Mouse (Mus musculus) lung, postnatal 0 days (tissue): ENCODE results near the gene Gm11549. TPM values are rescaled to one million over a fixed set of nuclear protein-coding genes. Genes with fewer than 3 reads are reported as not detected.

ENCODE experiments used
- ATAC-seq: fragments of 200-750 bp; cut with Nextera tagmentation; 2 replicates; pipeline ENCODE4 v1.8.0; 2017; ENCODE audit warnings: moderate library complexity
- DNase-seq: peaks from one replicate; pipeline ENCODE4 v3.0.0-alpha.2; 2016; ENCODE audit warnings: low spot score
- H3K27ac ChIP-seq: fragments of 300-500 bp; sonication (generic); 2 replicates; pipeline ENCODE4 v1.5.1; 2014; ENCODE audit warnings: antibody characterized with exemption, mild to moderate bottlenecking, low read length, mixed read lengths
- H3K27me3 ChIP-seq: fragments of 300-500 bp; sonication (generic); replicated peaks from 2 replicates; pipeline ENCODE4 v1.6.1; 2014; ENCODE audit warnings: low read length, mixed read lengths; ENCODE audit not compliant: insufficient read depth
- H3K36me3 ChIP-seq: fragments of 300-500 bp; sonication (generic); 2 replicates; pipeline ENCODE4 v1.6.1; 2014; ENCODE audit warnings: low read length, mixed read lengths; ENCODE audit not compliant: insufficient read depth
- H3K4me1 ChIP-seq: fragments of 300-500 bp; sonication (generic); 2 replicates; pipeline ENCODE4 v1.6.1; 2014; ENCODE audit warnings: antibody characterized with exemption, low read depth, low read length, mixed read lengths; ENCODE audit not compliant: insufficient read depth
- H3K4me2 ChIP-seq: fragments of 300-500 bp; sonication (generic); replicated peaks from 2 replicates; pipeline ENCODE4 v1.6.1; 2014; ENCODE audit warnings: low read depth, mild to moderate bottlenecking, low read length, moderate library complexity, mixed read lengths
- H3K4me3 ChIP-seq: fragments of 300-500 bp; sonication (generic); 2 replicates; pipeline ENCODE4 v1.5.1; 2014; ENCODE audit warnings: low read depth, low read length
- H3K9ac ChIP-seq: fragments of 300-500 bp; sonication (generic); replicated peaks from 2 replicates; pipeline ENCODE4 v1.6.1; 2014; ENCODE audit warnings: low read depth, mild to moderate bottlenecking
- H3K9me3 ChIP-seq: fragments of 300-500 bp; sonication (generic); 2 replicates; pipeline ENCODE4 v1.6.1; 2016; ENCODE audit warnings: low read length, mixed read lengths
- CTCF ChIP-seq: IDR thresholded peaks from 2 replicates; pipeline ENCODE4 v1.5.1; 2016; ENCODE audit warnings: antibody characterized with exemption, mild to moderate bottlenecking
- EP300 ChIP-seq: IDR thresholded peaks from 2 replicates; pipeline ENCODE4 v1.6.1; 2016; ENCODE audit warnings: antibody characterized with exemption, mild to moderate bottlenecking, control low read depth
- WGBS: fragments of 180-500 bp; shearing (Covaris S2); extraction: QIAGEN DNeasy Blood & Tissue Kit; methylation state at CpG from one replicate; pipeline ENCODE4 v1.1.7; 2014; 5-methylcytosine and 5-hydroxymethylcytosine counted together
- polyA plus RNA-seq: library from polyadenylated mRNA; unstranded; fragments of >200 nt; fragmentation: Nextera tagmentation; extraction: Ambion mirVana; gene quantifications from 2 replicates; pipeline ENCODE4 v1.2.1, GENCODE M21; 2015

The Gm11549 gene
- polyA plus RNA-seq, 1 experiment from 2014 or later = not detected

DNA sequence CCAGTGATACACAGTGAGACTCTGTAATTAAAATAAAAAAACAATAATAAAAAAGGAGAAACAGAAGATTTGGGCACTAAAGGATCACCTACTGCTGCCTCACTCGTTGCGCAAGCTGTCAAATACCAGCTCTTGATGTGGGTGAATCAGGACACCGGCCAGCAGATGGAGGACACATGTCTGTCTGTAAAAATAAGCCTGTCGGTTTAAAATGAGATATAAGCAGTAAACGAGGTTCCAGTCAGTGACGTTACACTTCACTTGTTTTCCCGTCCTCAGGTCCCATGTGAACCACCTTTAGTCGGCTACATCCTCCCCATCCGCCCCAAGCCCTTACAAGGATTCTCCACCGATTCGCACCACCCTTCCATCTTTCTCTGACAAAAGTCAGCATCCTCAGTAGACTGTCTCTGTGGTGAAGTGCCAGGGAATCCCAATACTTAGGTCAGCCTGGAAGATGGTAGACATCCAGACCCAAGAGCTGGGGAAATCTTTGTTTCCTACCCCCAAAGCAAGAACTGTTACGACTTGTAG lies 30.3 kb upstream of the Gm11549 start:
- DNase-seq (peak; percentile 13), ATAC-seq (peak; percentile 25)
- no peaks in the 10 kb centered on the region for H3K9me3 ChIP-seq
- peak overlapping the region; percentile 80 for H3K4me2 ChIP-seq
- WGBS = 14% methylated on average over 12 of the region's 12 CpGs
- peak overlapping the region; percentile 86 for H3K4me3 ChIP-seq
- H3K27me3 ChIP-seq = no peaks in the 10 kb centered on the region
- H3K27ac ChIP-seq = 0 out of 2 replicates have a peak overlapping the region, but pooled peaks have one; percentile 32
- TF ChIP-seq EP300 (no peak), CTCF (no peak)
- H3K4me1 ChIP-seq = 0 out of 2 replicates have a peak, but pooled peaks cover 6% of the 10 kb centered on the region
- peaks cover 4% of the 10 kb centered on the region; the same call in 1 of the 2 replicates for H3K36me3 ChIP-seq
- H3K9ac ChIP-seq = peak overlapping the region; percentile 62

DNA sequence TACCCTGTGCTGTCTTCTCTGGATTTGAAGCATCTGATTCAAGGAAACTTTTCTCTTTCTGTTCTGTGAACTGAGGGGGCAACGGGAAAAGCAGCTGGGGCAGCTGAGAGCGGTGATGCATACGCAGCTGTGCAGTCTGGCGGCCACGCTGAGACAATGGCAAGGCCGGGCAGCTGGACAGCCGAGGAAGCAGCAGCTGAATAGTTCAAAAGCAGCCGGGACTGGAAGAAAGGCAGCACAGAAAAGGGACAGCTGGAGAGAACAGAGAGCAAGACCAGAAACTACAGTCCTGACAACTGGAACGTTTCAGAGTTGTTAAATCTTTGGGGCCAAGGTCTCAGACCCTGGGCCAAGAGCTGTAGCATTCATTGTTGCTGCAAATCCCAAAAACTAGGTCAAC lies 29.7 kb upstream of the Gm11549 start:
- H3K36me3 ChIP-seq = peaks cover 4% of the 10 kb centered on the region; the same call in 1 of the 2 replicates
- H3K4me3 ChIP-seq = no peak overlapping the region
- no peaks in the 10 kb centered on the region for H3K9me3 ChIP-seq
- no peak overlapping the region for H3K9ac ChIP-seq
- peak overlapping the region; percentile 80; the same call in 1 of the 2 replicates for H3K4me2 ChIP-seq
- H3K4me1 ChIP-seq = 0 out of 2 replicates have a peak, but pooled peaks cover 6% of the 10 kb centered on the region
- no peaks in the 10 kb centered on the region for H3K27me3 ChIP-seq
- ATAC-seq (peak; percentile 66), DNase-seq (peak; percentile 71)
- TF ChIP-seq CTCF (no peak), EP300 (no peak)
- H3K27ac ChIP-seq = no peak overlapping the region
- 35% methylated on average over 9 of the region's 9 CpGs for WGBS

DNA sequence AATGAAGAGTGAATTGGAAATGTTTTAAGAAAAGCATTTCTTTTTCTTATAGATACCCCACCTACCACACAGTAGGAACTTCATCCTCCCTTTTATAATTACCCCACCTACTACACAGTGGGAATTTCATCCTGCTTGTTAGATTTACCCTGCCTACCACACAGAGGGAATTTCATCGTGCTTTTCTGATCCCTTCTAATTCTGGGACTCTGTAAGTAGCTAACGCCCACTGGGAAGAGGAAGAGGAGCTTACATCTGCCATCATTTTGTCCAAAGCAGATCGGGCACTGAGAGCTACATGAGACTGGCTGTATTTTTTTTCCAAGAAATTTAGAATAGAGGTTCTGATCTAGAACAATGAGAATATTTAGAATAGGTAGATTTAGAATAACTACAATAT lies 23.3 kb upstream of the Gm11549 start:
- no peak overlapping the region for H3K9ac ChIP-seq
- DNase-seq = no peak
- TF ChIP-seq CTCF (no peak), EP300 (no peak)
- ATAC-seq = no peak
- 78% methylated on average over 3 of the region's 3 CpGs for WGBS
- no peak overlapping the region for H3K4me2 ChIP-seq
- no peaks in the 10 kb centered on the region for H3K9me3 ChIP-seq
- no peaks in the 10 kb centered on the region for H3K27me3 ChIP-seq
- no peaks in the 10 kb centered on the region for H3K4me1 ChIP-seq
- H3K27ac ChIP-seq = no peak overlapping the region
- H3K4me3 ChIP-seq = no peak overlapping the region
- no peaks in the 10 kb centered on the region for H3K36me3 ChIP-seq

DNA sequence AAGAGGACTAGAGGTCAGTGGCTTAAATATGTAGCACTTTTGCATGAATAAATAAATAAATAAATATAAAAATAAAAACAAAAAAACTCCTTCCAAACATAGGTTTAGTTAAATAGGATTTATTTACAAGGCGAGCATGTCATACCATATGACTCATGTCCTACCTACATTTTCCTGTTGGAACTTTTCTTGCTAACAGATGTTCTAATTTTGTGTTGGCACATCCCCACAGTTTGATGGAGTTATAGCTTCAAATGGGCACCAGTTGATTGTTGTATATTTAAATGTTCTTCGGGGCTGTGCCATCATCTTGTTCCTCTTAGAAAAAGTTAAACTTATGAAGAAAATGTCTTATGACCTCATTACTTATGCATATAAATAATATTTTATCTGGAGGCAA lies 19.8 kb upstream of the Gm11549 start:
- no peak overlapping the region for H3K27ac ChIP-seq
- DNase-seq (no peak), ATAC-seq (no peak)
- H3K9me3 ChIP-seq = no peaks in the 10 kb centered on the region
- H3K4me2 ChIP-seq = no peak overlapping the region
- no peaks in the 10 kb centered on the region for H3K36me3 ChIP-seq
- H3K4me1 ChIP-seq = no peaks in the 10 kb centered on the region
- H3K27me3 ChIP-seq = no peaks in the 10 kb centered on the region
- TF ChIP-seq CTCF (no peak), EP300 (no peak)
- H3K9ac ChIP-seq = no peak overlapping the region
- 83% methylated on average over 2 of the region's 2 CpGs for WGBS
- no peak overlapping the region for H3K4me3 ChIP-seq

DNA sequence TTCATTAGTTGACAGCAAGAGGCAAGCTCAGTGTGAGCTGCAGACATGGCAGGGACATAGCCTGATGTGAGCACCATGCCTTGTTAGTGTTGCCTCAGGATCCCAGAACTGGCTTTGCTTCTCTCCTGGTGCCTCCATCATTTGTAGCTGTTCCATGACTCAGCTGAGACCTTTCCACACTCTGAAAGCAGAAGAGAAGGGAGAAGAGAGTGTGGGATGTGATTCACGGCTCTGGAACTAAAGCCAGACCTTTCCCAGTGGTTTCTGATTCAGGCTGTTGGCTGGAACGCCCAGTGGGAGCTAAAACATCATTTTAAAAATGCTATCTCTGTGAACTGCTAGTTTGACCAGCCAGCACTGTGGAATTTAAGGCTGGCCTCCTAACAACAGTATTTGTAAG lies 19.1 kb upstream of the Gm11549 start:
- TF ChIP-seq EP300 = no peak
- TF ChIP-seq CTCF = no peak
- no peak overlapping the region for H3K27ac ChIP-seq
- no peak overlapping the region for H3K4me3 ChIP-seq
- no peaks in the 10 kb centered on the region for H3K27me3 ChIP-seq
- no peak for ATAC-seq
- no peak overlapping the region for H3K4me2 ChIP-seq
- H3K36me3 ChIP-seq = no peaks in the 10 kb centered on the region
- no peaks in the 10 kb centered on the region for H3K9me3 ChIP-seq
- no peaks in the 10 kb centered on the region for H3K4me1 ChIP-seq
- WGBS = 35% methylated on average over 2 of the region's 2 CpGs
- no peak for DNase-seq
- H3K9ac ChIP-seq = no peak overlapping the region

DNA sequence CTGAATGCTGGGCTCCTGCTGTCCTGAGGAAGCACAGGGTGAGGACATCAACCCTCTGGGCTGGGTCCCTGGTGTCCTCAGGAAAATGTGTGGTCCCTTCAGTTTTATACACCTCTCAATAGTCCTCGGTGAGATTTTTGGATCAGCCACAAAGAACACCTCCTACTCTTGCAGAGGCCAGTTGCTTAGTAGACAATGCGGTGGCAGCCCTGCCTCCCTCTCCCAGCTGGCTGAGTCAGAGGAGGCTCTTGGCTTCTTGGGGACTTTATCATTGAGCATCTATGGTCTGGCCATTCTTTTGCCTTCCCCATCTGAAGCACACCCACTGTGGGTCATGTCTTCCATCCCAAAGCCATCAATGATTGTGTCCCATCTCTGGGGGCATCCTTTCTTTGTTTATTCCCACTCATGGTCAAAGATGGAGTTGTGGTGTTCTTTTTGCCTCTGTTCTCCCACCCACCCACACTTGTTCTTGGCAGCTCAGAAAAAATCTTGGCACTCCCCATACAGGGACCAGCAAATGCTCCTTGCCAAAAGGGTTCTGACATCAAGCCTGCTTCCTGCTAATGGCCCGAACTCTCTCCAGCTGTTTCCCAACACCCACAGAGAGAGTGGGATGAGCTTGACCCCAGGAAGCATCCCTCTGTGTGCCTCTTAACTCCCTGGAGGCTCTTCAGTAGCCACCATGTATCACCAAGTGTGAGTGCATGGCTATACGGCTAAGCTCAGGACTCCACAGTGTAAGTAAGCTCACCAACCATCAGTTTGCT lies 16.3 kb upstream of the Gm11549 start:
- no peak overlapping the region for H3K4me2 ChIP-seq
- no peak for ATAC-seq
- DNase-seq = no peak

More for the DNA sequence above, 16.3 kb upstream of the Gm11549 start:
- WGBS = 74% methylated on average over 4 of the region's 4 CpGs
- no peaks in the 10 kb centered on the region for H3K27me3 ChIP-seq
- no peaks in the 10 kb centered on the region for H3K9me3 ChIP-seq
- no peaks in the 10 kb centered on the region for H3K36me3 ChIP-seq
- no peak for TF ChIP-seq CTCF
- TF ChIP-seq EP300 = no peak
- no peak overlapping the region for H3K27ac ChIP-seq
- H3K4me3 ChIP-seq = no peak overlapping the region
- H3K9ac ChIP-seq = no peak overlapping the region
- peaks cover 4% of the 10 kb centered on the region; the same call in 1 of the 2 replicates for H3K4me1 ChIP-seq
